Mouse (Mus musculus): ENCODE data around the gene Unc13a. TPM values are rescaled to one million over a fixed set of nuclear protein-coding genes. Genes with fewer than 3 reads are reported as not detected.

The Unc13a gene
- polyA plus RNA-seq, 1 experiment from 2014 or later = 0.68 TPM

DNA sequence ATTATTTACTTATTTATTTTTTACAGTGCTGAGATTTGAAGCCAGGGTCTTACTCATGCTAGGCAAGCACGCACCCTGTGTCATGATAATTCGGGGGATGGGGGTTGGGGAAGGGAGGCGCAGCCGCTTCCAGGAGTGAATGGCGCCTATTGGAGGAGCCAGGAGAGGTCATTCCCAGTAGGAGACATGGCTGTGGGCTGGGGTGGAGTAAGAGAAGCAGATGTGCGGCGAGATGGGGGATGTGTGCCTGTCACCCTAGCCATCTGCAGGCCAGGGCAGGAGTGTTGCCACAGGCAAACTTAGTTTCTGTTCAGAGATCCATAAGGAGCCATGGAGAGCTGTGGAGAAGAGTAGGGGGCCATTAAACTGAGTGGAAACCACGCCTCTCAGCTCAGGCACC is 16.1 kb upstream of the Unc13a start:
- no peak for DNase-seq (ENCODE audit: low spot score)

DNA sequence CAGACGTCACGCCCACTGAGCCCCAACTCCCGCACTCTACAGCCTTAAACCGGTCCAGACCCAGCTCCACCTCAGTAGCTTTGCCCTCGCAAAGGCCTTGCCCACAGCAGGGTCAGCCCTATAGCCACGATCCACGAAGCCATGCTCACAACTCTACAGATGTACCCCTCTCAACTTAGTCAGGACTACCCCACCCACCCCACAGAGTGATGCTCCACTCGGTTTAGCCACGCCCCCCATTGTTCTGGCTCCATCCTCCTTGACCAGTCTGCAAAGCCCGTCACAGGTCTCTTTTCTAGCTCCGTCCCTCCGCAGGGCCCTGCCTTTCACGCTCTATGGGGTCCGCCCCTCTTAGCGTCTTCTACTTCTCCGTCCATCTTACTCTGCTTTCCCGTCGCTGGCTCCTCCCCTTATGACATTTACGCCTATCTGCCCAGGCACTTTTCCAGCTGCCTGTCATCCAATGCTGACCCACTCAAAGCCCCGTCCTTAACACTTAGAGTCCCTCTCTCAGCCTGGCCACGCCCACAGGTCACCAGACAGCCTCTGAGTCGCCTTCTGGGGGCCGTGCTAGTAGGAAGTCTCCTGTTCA is 14.7 kb upstream of the Unc13a start:
- DNase-seq (ENCODE audit: low spot score) = no peak

DNA sequence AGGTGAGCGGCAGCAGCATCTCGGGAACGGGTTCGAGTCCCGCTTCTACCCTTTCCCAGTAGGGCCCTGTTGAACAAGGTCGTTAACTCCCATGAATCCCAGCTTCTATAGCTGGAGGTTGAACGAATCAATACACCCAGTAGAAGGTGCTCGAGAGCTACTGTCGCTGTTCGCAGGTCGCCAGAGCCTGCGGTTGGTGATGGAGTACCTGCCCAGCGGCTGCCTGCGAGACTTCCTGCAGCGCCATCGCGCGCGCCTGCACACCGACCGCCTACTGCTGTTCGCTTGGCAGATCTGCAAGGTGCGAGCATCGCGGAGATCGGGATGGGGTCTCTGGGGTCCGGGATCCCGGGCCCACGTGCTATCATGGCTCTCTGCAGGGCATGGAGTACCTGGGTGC is 14.0 kb upstream of the Unc13a start:
- DNase-seq (ENCODE audit: low spot score) = no peak

DNA sequence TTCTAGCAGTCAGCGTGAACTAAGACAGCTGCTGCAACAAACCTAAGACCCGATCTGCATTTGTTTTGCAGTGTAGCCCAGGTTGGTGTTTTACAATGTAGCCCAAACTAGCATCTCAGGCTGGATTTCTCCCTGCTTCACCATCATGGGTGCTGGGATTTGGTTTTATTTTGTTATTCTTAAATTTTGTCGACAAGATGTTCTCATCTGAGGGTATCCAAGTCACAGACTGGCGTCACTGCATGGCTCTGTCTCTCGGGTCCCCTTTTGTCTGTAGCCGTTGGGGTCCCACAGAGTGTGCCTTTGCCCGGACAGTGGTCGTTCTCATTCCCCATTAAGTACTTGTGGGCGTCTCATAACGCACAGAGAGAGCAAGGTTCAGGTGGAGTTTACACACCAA is 13.1 kb upstream of the Unc13a start:
- DNase-seq (ENCODE audit: low spot score) = no peak

DNA sequence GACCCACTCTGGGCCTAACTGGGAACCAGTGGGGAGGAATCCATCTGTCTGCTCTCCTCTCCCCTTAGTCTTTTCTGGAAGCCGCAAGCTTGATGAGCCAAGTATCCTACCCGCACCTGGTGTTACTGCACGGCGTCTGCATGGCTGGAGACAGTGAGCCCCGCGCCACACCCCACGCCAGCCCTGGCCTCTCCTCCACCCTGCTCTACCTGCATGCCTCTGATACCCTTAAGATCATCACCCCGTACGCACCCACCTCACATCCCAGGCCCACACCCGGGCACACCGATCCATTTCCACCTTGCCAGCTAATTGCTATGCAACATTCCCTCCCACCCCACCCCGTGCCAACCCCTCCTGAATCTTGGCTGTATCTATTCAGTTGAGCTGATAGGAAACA is 11.3 kb upstream of the Unc13a start:
- no peak for DNase-seq (ENCODE audit: low spot score)

DNA sequence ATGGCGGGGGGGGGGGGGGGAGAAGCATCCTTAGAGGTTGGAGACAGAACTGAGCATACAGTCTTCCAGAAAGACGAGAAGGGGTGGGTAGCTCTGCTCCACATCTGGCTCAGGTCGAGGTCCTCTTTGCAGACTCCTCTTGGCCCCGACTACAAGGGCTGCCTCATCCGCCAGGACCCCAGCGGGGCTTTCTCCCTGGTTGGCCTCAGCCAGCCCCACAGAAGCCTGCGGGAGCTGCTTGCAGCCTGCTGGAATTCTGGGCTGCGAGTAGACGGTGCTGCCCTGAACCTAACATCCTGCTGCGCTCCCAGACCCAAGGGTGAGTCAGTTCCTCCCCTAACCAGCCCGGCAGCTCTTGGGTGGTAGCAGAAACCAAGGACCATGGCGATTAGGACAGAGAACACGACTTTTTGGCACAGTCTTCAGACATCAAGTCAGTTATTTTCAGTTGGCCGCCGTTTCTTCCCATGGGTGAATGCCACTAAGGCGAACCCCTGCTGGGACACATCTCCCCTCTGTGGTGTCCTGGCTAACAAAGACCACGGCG is 9.9 kb upstream of the Unc13a start:
- DNase-seq (ENCODE audit: low spot score) = no peak

DNA sequence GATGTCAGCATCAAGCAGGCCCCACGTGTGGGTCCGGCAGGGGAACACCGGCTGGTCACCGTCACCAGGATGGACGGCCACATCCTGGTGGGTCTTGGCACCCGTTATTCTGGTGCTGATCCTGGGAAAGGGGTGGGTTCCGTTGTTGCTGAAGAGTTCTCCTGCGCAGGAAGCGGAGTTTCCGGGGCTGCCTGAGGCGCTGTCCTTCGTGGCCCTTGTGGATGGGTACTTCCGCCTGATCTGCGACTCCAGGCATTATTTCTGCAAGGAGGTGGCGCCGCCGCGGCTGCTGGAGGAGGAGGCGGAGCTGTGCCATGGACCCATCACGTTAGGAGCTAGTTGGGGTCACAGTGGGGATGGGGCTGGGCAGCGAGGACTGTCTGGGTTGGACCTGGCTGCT is 8.9 kb upstream of the Unc13a start:
- no peak for DNase-seq (ENCODE audit: low spot score)

DNA sequence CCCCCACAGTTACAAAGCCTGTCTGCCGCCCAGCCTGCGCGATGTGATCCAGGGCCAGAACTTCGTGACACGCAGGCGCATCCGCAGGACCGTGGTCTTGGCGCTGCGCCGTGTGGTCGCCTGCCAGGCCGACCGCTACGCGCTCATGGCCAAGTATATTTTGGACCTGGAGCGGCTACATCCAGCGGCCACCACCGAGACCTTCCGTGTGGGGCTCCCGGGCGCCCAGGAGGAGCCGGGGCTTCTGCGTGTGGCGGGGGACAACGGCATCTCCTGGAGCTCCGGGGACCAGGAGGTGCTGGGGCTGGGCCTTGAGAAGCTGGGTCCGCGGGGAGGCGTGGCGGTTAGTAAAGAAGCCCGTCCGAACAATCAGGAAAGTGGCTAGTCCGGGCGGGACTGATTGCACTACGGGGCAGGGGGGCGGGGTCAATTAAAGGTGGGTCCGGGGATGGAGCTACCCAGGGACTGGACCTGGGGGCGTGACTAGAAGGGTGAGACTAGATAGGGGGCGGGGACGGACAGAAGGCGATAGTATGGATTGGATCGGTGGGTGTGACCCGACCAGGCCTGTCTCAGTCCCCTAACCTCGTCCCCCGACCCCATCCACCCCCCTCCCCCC is 8.1 kb upstream of the Unc13a start:
- no peak for DNase-seq (ENCODE audit: low spot score)

DNA sequence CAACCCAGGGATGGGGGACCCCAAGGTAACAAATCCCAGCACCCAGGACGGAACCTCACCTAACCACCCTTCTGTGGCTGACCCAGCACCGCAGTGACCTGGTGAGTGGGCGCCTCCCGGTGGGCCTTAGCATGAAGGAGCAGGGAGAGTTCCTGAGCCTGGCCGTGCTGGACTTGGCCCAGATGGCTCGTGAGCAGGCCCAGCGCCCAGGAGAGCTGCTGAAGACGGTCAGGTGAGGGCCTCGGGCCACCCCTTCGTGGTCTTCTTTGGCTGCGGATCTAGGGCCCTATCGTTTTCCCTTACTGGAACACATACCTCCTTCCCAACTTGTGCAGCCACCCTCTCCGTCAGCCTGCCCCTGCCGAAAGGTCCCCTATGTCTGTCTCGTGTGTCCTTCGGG is 7.6 kb upstream of the Unc13a start:
- no peak for DNase-seq (ENCODE audit: low spot score)

DNA sequence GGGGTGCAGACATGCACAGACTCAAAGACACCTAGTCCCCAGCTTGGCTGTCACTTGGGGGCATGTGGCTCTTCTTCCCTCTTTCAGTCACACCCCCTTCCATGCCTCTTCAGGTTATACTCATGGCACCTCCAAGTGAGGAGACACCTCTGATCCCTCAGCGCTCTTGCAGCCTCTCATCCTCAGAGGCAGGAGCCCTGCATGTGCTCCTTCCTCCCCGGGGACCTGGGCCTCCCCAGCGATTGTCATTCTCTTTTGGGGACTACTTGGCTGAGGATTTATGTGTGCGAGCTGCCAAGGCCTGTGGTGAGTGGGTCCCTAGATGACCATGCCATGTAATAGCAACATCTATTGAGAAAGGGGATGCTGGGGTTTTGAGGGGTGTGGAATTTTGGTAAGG is 6.7 kb upstream of the Unc13a start:
- DNase-seq (ENCODE audit: low spot score) = no peak

DNA sequence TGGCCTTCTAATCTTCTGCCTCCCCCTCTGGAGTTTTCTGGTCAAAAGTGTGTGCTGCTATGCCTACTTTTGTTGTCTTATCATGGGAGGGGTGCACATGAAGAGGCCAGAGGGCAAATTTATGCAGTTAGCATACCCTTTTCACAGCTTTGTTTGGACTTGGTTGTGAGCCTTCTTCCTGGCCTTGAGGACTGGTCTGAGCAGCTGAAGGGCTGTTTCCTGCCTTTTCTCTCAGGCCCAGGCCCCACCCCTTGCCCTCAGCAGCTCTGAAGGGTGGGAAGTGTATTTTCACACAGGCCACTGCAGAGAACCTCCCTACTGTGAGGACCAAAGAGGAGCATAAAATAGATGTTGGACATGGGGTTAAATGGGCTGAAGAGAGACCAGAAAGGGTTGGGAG is 6.0 kb upstream of the Unc13a start:
- no peak for DNase-seq (ENCODE audit: low spot score)

DNA sequence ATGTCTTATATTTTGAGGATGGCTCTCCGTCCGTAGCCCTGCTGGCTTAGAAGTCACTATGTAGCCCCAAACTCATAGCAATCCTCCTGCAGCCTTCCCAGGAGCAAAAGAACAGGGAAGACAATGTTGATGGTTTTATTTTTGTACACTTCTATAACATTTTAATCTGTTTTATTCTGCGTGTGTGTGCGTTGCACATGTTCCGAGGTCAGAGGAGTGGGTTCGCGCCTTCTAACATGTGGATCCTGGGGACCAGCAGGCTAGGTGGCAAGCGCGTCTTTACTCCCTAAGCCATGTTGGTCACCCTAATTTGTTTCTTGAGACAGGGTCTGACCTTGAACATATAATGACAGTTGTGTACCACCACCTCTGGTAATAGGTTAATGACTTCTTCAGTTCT is 5.2 kb upstream of the Unc13a start:
- no peak for DNase-seq (ENCODE audit: low spot score)

DNA sequence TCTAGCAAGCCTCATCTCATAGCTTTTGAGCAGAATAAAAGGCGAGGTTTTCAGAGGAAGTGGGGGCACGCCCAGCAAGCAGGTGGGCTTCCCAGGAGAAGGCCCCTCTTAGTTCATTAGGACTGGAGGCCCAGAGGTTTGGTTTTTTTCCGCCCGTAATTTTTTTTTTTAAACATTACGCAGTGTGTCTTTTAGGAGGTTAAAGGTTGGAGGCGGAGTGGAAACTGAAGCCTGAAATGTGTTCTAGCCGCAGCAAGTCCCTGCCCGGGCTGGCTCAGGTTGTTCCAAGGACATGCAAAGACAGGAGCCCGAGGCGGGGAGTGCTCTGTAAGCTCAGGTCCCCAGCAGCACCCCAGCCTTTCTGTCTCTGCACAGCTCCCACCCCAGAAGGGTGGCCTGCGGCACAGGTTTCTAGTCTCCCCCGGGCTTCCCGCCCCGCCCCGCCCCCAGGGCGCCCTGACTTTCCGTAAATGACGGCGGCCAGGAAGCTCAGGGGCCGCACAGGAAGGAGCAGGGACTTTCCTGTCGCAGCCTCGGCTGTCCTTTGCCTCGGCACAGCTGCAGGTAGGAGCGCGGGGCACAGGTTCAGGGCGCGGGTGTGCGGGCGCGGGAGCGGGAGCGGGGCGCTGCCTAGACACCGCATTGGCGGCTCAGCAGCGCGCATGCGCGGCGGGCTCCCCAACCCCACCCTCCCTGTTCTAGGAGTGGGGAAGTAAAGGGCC is 4.6 kb upstream of the Unc13a start, which contains the start of gene Jak3:
TSS of gene Jak3 (plus strand) at position 277 of the 722 bp plus-strand sequence.
- DNase-seq (ENCODE audit: low spot score) = peak; percentile 83

DNA sequence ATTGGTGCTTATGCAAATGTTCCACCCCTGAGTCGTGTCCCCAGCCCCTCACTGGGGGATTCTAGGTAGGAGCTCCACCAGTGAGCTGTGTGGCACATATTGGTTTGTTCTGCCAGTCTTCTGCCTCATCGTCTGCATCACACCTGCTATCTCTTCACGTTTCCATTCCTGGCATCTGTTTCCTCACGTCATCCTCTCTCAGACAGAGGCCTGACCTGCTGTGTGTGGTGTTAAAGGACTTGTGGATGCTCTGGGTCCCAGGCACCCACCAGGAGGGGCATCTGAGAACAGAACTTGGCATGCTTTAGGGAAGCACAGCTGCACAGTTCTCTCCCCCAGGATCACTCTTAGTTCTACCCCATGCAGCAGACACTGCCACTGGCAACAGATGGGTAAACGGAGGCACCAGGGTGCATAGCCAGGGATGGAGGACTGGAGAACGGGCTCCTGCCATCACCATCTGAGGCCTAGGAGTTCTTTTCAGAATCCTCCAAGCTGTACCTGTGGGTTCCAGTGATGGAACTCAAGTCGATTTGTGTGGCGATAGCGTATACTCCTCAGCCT is 4.0 kb upstream of the Unc13a start:
- peak; percentile 34 for DNase-seq (ENCODE audit: low spot score)

DNA sequence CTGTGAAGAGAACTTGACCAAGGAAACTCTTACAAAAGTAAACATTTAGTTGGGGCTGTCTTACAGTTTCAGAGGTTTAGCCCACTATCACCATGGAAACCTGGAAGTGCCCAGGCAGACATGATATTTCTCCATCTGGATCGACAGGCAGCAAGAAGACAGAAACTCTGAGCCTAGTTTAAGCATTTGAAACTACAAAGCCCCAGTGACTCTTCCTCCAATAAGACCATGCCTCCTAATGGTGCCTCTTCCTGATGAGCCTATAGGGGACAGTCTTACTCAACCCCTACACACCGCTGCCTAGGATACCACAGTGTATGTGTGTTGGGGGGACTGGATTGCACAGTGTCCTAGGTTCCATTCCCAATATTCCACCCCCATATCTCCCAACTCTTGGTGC is 2.5 kb upstream of the Unc13a start:
- DNase-seq (ENCODE audit: low spot score) = no peak

DNA sequence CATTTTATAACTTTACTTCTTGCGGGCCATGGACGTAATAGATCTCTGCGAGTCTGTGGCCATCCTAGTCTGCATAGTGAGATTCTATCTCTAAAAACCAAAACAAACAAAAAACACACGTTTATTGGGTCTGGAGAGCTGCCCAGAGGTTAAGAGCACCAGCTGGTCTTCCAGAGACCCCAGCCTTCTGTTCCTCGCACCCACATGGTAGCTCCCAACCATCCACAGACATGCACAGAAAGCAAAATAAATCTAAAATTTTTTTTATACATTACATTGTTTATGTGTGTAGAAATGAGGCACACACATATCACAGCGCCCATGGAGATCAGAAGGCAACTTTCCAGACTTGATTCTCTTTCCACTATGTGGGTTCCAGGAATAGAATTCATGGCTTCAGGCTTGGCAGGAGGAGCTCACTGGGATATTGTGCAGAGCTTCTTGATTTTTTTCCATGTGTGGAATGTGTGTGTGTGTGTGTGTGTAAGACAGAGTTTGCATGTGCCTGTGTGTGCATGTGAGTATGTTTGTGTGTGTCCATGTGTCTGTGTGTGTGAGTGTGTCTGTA is 695 bp upstream of the Unc13a start:
- no peak for DNase-seq (ENCODE audit: low spot score)

DNA sequence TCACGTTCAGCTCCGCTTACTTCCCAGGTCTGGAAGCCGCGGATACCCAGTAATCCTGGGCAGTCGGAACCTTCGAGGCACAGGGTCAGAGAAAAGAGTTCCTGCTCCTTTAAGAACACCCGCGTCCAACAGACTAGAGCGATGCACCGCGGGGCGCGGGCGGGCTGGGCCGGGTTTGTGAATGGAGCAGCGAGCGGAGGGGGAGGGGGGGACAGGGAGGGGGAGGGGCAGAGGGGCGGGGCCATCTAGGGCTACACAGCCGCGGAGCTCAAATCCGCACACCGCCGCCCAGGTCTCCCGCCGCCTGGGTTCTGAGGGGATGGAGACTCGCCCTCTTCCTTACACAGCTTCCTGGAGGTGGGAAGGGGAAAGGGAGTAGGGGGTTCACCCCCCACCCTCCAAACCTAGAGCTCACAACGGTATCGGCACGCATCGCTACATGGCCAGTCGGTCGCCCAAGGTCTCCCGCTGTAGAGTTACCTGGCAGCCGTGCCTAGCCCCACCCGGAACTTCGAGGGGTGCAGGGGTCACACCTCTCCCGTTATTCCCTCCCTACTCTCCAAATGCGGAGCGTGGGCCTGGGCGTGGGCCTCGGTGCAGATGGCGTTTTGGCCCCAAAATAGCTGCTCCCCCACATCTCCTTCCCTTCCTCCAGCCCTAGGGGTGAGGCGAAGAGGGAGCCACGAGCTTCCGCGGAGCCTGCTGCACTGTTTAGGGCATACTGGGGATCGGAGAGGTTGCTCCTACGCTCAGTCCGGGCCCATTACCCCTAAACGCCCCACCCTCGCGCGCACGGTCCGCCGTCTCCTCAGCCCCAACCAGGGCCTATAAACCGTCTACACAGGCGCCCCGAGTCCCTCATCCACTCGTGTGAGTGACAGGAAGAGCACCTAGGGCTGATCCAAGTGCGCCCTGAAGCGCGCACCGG is 672 bp downstream of the Unc13a start:
- peak; percentile 40 for DNase-seq (ENCODE audit: low spot score)

DNA sequence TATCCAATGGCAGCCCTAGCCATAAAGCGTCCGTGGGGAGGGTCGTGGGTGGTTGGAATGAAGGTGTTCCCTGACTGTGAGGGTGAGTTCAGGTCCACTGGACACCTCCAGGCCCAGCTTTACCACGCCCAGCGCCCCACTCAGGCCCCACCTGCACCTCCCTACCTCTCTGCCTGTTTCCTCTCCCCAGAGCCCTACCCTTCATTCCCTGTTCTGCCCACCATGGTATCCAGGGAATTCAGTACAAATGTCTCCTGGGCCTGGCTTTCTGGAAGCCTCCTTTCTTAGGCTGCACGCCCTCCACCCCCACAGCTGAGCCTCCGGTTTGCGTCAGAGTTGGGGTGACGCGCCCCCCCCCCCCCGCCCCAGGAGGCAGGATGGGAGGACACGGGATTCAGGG is 1.4 kb downstream of the Unc13a start:
- no peak for DNase-seq (ENCODE audit: low spot score)

DNA sequence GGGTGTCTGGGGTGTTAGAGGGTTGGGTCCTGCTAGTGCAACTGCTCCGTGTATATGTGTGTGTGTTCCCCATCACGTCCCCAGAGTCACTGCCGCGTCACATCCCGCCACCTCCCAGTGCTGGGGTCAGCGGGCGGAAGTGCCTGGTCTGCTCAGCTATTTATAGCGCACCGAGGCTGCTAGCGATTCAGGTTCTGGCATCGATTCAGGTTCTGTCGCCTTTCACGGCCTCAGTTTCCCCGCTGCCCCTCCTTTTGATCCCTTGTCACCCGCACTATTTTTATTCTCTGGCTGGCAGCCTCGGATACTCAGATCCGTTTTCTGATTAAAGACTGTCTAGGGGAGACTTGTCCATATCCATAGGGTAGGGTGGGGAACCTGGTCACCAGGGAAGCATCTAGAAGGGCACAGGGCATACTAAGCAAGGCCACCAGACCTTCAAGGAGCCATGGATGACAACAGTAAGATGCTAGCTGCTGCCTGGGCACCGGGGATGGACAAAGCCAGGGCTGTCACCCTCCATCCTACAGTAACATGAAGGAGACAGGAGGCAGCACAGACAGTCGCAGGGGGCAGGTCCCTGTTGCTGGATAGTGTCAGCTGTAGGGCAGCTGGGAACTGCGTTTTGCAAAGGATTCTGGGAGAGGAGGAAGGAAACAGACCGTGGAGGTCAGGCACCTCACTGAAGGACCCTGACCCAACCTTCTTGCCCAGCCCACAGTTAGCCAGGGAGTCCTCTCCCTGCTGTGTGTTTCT is 3.2 kb downstream of the Unc13a start:
- DNase-seq (ENCODE audit: low spot score) = peak; percentile 44

DNA sequence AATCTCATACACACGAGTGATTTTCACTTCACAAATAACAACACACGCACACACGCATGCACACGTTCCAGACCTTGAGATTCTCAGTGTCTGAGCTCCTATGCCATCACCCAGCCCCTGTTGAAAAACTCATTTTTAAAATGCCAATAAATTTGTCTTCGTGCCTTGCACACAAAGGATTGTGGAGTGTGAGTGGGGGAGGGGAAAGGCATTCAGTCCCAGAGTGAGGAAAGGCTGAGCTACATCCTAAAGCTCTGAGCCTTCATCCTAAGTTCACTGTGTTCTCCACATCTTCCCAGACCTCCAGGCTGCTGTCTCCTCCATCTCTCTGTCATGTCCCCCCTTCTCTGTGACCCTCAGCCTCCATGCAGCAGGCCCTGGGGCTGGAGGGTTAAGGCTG is 4.3 kb downstream of the Unc13a start:
- no peak for DNase-seq (ENCODE audit: low spot score)
